Mouse (Mus musculus) midbrain, embryonic 15.5 days (tissue): ENCODE data around the gene Sox13. TPM values are rescaled to one million over a fixed set of nuclear protein-coding genes. Genes with fewer than 3 reads are reported as not detected.

Experiments used
- ATAC-seq: fragments of 200-750 bp; cut with Nextera tagmentation; replicated peaks from 2 replicates; pipeline ENCODE4 v1.8.0; 2017; ENCODE audit warnings: moderate TSS enrichment
- H3K27ac ChIP-seq: fragments of 300-500 bp; sonication (generic); 2 replicates; pipeline ENCODE4 v1.5.1; 2015; ENCODE audit warnings: mild to moderate bottlenecking, inconsistent platforms
- H3K27me3 ChIP-seq: fragments of 300-500 bp; sonication (generic); replicated peaks from 2 replicates; pipeline ENCODE4 v1.6.1; 2015; ENCODE audit warnings: inconsistent platforms
- H3K36me3 ChIP-seq: fragments of 300-500 bp; sonication (generic); replicated peaks from 2 replicates; pipeline ENCODE4 v1.6.1; 2015; ENCODE audit warnings: inconsistent platforms
- H3K4me1 ChIP-seq: fragments of 300-500 bp; sonication (generic); 2 replicates; pipeline ENCODE4 v1.6.1; 2015; ENCODE audit warnings: inconsistent platforms
- H3K4me2 ChIP-seq: fragments of 300-500 bp; sonication (generic); 2 replicates; pipeline ENCODE4 v1.6.1; 2015; ENCODE audit warnings: inconsistent platforms, mild to moderate bottlenecking, moderate library complexity
- H3K4me3 ChIP-seq: fragments of 300-500 bp; sonication (generic); 2 replicates; pipeline ENCODE4 v1.5.1; 2015; ENCODE audit warnings: mild to moderate bottlenecking, inconsistent platforms
- H3K9ac ChIP-seq: fragments of 300-500 bp; sonication (generic); 2 replicates; pipeline ENCODE4 v1.6.1; 2015; ENCODE audit warnings: mild to moderate bottlenecking, inconsistent platforms
- H3K9me3 ChIP-seq: fragments of 300-500 bp; sonication (generic); 2 replicates; pipeline ENCODE4 v1.6.1; 2016; ENCODE audit warnings: inconsistent platforms
- WGBS: fragments of 180-500 bp; shearing (Covaris S2); methylation state at CpG from one replicate; pipeline ENCODE4 v1.1.7; 2015; ENCODE audit warnings: mixed read lengths; 5-methylcytosine and 5-hydroxymethylcytosine counted together
- polyA plus RNA-seq: library from polyadenylated mRNA; unstranded; fragments of >200 nt; fragmentation: Nextera tagmentation; extraction: Ambion mirVana; gene quantifications from 2 replicates; pipeline ENCODE4 v1.2.1, GENCODE M21; 2015

Gene Sox13
- polyA plus RNA-seq, 1 experiment from 2014 or later: 7.4 TPM

DNA sequence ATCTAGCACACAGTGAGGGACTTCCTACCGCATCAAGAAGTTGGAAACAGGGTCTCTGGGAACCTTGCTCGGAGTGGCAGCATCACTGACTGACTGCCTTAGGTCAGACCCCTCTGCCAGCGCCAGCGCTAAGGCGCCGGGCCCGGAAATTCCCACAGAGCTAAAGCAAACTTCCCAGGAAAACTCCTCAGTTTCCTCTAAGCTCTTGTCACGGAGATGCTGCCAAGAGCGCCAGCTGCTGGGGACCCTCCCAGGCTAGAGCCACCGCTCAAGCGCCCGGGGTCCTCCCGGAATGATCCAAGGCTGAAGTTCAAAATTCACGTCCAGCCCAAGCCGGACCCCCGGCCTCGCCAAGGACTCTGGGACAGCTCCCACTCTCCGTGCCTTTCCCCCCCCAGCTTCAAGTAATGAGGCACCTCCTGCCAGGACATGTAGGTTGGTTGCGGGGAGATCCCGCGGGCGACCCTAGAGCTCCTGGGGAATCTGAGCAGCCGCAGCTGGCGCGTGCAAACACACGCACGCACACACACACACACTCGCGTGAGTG lies 1.5 kb downstream of the Sox13 start:
- peak overlapping the region; percentile 99 for H3K4me2 ChIP-seq
- no peaks in the 10 kb centered on the region for H3K27me3 ChIP-seq
- H3K4me1 ChIP-seq: peaks cover 36% of the 10 kb centered on the region
- peak overlapping the region; percentile 84 for H3K27ac ChIP-seq
- H3K9ac ChIP-seq: peak overlapping the region; percentile 75
- peak overlapping the region; percentile 80 for H3K4me3 ChIP-seq
- no peaks in the 10 kb centered on the region for H3K36me3 ChIP-seq
- WGBS: under 1% methylated on average over 29 of the region's 29 CpGs
- ATAC-seq: peak; percentile 22
- H3K9me3 ChIP-seq: no peaks in the 10 kb centered on the region

DNA sequence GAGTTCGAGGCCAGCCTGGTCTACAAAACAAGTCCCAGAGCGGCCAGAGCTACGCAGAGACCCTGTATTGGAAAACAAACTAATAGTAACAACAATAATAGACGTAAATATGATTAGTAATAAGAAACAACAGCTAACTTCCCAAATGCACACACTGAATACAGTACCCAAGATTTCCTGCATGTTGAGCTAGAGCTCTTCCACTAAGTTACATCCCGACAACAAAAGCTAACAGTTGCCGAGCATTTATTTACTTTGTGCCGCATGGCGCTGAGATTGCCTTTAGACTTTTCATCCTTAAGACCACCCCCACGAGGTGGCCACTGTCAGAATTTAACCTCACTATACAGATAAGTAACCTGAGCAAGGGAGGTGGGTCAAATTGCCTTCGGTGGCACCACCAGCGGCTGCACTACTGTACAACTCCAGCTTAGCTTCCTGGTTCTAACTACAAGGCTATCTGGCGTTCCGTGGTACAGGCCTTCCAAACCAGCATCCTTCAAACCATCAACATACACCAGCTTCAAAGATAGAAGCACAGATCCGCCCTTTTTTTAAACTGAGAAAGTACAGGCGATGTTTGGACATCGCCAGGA lies 2.1 kb downstream of the Sox13 start:
- Histone ChIP-seq H3K9ac (no peak overlapping the region), H3K27ac (peak overlapping the region; percentile 84; the same call in 1 of the 2 replicates), H3K4me2 (peak overlapping the region; percentile 99), H3K27me3 (no peaks in the 10 kb centered on the region), H3K9me3 (no peaks in the 10 kb centered on the region), H3K4me1 (peaks cover 41% of the 10 kb centered on the region), H3K36me3 (no peaks in the 10 kb centered on the region), H3K4me3 (peak overlapping the region; percentile 80)
- 26% methylated on average over 16 of the region's 16 CpGs for WGBS
- ATAC-seq: no peak

DNA sequence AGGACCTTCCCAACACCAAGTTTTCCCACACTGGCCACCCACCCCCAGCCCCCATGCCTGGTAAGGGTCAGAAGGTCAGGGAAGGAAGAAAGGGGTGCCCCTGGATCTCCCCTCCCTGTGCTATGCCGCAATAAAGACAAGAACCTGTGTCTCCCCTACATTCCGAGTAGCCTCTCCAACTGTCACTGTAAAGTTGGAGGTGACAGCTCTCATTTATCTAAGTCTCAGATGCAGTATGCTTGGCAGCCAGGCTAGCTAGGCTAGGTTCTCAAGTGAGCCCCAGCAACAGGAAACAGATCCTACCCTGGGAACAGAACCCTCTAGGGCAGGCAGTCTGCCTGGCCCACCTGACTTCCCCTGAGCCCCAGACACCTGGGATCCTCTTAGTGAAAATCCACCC lies 3.1 kb downstream of the Sox13 start:
- H3K4me2 ChIP-seq: peak overlapping the region; percentile 99; the same call in 1 of the 2 replicates
- H3K27me3 ChIP-seq: no peaks in the 10 kb centered on the region
- WGBS: 31% methylated on average over 2 of the region's 2 CpGs
- peaks cover 41% of the 10 kb centered on the region for H3K4me1 ChIP-seq
- no peaks in the 10 kb centered on the region for H3K9me3 ChIP-seq
- H3K36me3 ChIP-seq: no peaks in the 10 kb centered on the region
- H3K4me3 ChIP-seq: no peak overlapping the region
- no peak overlapping the region for H3K9ac ChIP-seq
- ATAC-seq: no peak
- H3K27ac ChIP-seq: no peak overlapping the region

DNA sequence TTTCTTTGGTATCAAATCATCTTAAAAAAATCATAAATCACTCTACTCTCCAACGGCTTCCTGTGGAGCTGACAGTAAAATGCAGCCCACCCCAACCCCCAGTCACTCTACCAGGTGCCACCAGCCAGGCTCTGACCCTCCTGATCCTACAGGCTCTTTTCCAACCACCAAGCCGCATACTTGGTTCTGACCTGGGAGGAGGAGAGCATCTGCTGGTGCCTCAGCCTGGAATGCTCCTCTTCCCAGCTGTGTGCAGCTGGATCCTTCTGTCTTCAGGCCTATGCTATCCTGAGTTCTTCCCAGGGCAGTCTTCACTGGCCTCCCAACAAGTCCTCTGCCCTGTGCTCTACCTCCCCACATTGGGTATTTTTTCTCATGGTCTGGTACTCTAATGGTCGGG lies 3.7 kb downstream of the Sox13 start:
- 77% methylated on average over 3 of the region's 3 CpGs for WGBS
- Histone ChIP-seq H3K27me3 (no peaks in the 10 kb centered on the region), H3K9ac (no peak overlapping the region), H3K27ac (no peak overlapping the region), H3K4me2 (no peak overlapping the region), H3K4me3 (no peak overlapping the region), H3K36me3 (no peaks in the 10 kb centered on the region), H3K9me3 (no peaks in the 10 kb centered on the region), H3K4me1 (peaks cover 42% of the 10 kb centered on the region)
- ATAC-seq: no peak

DNA sequence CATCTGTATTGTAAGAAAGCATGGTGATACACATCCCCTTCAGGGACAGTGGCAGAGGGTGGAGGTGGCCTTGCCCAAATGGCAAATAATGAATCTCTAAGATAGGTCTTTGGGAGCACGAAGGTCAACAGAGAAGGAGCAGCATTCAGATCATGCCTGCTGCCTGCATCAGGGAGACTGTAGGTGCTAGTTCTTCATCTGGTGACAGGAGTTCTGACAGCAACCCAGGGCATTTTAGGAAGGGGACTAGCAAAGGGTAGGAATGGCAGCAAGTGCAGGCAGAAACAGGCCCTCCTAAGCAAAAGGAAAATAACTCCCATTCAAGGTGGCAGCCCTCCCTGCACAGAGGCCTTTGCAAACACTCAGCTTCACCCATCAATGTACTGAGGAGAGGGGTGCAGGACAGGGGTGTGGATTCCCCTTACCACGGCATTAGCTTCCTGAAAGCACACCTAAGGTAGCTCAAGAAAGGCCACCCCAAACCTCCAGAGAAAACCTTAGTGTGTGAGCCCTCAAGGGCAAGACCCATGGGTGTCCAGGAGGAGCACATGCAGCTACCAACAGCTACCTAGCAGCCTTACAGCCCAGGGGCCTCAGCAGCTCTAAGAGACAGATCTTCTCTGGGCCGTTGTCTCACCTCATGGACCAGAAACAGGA lies 4.9 kb downstream of the Sox13 start:
- Histone ChIP-seq H3K27ac (no peak overlapping the region), H3K36me3 (no peaks in the 10 kb centered on the region), H3K27me3 (no peaks in the 10 kb centered on the region), H3K9ac (no peak overlapping the region), H3K4me2 (no peak overlapping the region), H3K4me3 (no peak overlapping the region), H3K4me1 (peaks cover 49% of the 10 kb centered on the region), H3K9me3 (no peaks in the 10 kb centered on the region)
- 69% methylated on average over 3 of the region's 3 CpGs for WGBS
- no peak for ATAC-seq

DNA sequence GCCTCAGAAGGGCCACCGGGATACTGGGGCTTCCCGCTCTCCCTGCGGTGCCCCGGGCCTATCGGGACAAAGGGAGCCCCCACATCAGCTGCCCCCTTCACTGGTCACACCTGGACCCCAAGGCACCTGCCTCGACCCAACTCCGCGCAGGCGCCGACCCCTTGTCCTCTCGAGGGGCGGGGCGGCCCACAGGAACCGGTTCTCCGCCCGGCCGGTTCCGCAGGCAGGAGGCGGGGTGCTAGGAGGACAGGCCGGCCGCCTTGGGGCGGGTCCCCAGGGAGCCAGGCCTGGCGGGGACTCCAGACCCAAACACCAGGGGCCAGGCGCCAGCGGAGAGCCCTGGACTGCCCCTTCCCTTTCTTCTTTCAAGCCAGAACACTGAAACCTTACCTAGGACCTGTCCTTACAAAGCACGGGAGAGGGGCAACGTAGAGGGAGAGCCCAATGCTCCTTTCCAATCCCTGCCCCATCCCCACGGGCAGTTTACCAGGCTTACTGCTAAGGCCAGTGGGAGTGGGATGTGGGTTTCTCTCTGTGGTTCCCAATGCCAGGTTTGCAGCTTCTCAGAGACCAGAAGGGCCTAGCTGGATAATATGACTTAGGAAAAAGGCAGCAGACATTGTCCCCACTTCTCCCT lies 5.9 kb downstream of the Sox13 start:
- Histone ChIP-seq H3K9ac (peak overlapping the region; percentile 33), H3K4me3 (peak overlapping the region; percentile 30), H3K27me3 (no peaks in the 10 kb centered on the region), H3K4me1 (peaks cover 49% of the 10 kb centered on the region), H3K27ac (0 out of 2 replicates have a peak overlapping the region, but pooled peaks have one; percentile 1), H3K4me2 (peak overlapping the region; percentile 57), H3K9me3 (no peaks in the 10 kb centered on the region), H3K36me3 (no peaks in the 10 kb centered on the region)
- ATAC-seq: no peak
- WGBS: 17% methylated on average over 28 of the region's 28 CpGs

DNA sequence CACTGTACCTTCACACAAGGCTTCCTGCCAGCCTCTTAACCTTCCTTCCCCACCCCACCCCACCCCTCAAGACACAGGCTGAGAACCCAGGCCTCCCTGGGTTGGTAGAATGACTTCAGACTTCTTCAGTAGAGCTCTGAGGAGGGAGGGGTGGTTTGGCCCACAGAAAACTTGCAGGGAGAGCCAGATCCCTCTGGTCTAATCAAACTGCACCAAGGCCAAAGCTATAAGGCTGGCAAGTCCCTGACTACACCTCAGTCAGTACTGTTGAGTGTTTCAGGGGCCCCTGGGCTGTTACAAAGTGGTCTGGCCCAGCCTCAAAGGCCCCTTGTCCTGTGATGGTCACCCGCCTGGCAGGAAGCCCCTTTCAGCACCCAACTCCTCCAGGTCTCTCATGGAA lies 6.6 kb downstream of the Sox13 start:
- ATAC-seq: no peak
- no peak overlapping the region; the same call in 1 of the 2 replicates for H3K4me3 ChIP-seq
- no peaks in the 10 kb centered on the region for H3K36me3 ChIP-seq
- peaks cover 45% of the 10 kb centered on the region for H3K4me1 ChIP-seq
- H3K27me3 ChIP-seq: no peaks in the 10 kb centered on the region
- H3K4me2 ChIP-seq: peak overlapping the region; percentile 57; the same call in 1 of the 2 replicates
- no peak overlapping the region for H3K9ac ChIP-seq
- no peaks in the 10 kb centered on the region for H3K9me3 ChIP-seq
- H3K27ac ChIP-seq: no peak overlapping the region
- WGBS: 79% methylated on average over 1 of the region's 1 CpGs

DNA sequence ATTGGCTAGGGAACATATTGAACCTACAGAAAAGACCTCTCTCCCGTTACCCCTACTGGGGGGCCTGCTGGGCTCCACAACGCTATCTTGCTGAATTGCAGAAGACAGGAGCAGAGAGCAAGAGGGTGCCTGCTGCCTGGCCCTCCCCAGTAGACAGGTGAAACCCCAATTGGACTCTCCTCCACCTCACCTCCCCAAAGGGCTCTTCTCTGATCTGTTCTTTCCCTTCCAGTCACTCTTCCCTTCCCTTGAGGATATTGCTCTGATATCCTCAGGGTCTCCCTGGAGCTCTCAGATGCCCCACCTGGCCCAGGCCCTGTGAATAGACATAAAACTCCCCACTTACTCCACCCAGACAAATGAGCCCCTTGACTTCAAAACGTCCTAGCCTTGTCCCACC lies 7.1 kb downstream of the Sox13 start:
- no peak for ATAC-seq
- no peaks in the 10 kb centered on the region for H3K27me3 ChIP-seq
- peaks cover 40% of the 10 kb centered on the region for H3K4me1 ChIP-seq
- no peaks in the 10 kb centered on the region for H3K9me3 ChIP-seq
- no peaks in the 10 kb centered on the region for H3K36me3 ChIP-seq
- no peak overlapping the region for H3K4me3 ChIP-seq
- no peak overlapping the region for H3K9ac ChIP-seq
- H3K4me2 ChIP-seq: no peak overlapping the region
- H3K27ac ChIP-seq: no peak overlapping the region
- WGBS: 82% methylated on average over 3 of the region's 3 CpGs

DNA sequence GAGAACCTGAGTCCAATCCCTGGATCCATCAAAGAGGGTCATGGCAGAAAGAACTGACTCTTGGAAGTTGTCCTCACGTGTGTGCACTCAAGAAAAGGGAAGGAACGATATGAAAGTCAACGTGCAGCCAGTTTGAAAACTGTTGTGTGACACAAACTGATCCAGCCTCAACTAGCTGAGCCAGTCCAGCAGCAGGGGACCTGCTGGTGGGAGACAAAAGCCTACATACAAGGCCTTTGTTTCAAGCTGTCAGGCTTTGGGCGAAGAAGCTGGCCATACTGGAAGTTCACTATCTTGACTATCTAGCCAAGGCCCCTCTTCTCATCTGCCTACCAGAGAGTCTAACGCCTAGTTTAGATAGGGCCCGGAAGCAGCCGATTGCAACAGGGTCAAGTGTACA lies 7.7 kb downstream of the Sox13 start:
- Histone ChIP-seq H3K27ac (no peak overlapping the region), H3K9me3 (no peaks in the 10 kb centered on the region), H3K36me3 (no peaks in the 10 kb centered on the region), H3K4me2 (no peak overlapping the region), H3K27me3 (no peaks in the 10 kb centered on the region), H3K9ac (no peak overlapping the region), H3K4me1 (peaks cover 39% of the 10 kb centered on the region), H3K4me3 (no peak overlapping the region)
- ATAC-seq: no peak
- WGBS: 92% methylated on average over 7 of the region's 7 CpGs

DNA sequence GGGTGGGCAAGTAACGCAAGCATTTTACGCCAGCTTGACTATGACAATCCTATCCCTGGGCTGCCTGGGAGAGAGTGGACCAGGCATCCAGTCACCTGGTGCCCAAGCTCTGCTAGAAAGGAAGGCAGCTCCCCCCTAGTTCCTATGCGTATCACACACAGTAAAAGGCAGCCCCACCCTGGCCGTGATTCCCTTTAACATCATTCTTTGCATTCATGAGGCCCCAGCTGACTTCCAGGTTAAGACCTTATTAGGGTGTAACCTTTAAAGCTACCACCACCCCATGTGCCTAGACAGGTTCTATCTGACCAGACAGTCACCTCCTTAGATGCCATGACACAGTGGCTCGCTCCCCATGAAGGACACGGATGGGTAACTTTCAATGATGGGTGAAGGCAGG lies 8.7 kb downstream of the Sox13 start:
- H3K9ac ChIP-seq: no peak overlapping the region
- H3K4me1 ChIP-seq: peaks cover 29% of the 10 kb centered on the region
- H3K4me3 ChIP-seq: no peak overlapping the region
- H3K27ac ChIP-seq: no peak overlapping the region
- H3K9me3 ChIP-seq: no peaks in the 10 kb centered on the region
- no peaks in the 10 kb centered on the region for H3K27me3 ChIP-seq
- 58% methylated on average over 6 of the region's 6 CpGs for WGBS
- no peaks in the 10 kb centered on the region for H3K36me3 ChIP-seq
- ATAC-seq: no peak
- no peak overlapping the region for H3K4me2 ChIP-seq

DNA sequence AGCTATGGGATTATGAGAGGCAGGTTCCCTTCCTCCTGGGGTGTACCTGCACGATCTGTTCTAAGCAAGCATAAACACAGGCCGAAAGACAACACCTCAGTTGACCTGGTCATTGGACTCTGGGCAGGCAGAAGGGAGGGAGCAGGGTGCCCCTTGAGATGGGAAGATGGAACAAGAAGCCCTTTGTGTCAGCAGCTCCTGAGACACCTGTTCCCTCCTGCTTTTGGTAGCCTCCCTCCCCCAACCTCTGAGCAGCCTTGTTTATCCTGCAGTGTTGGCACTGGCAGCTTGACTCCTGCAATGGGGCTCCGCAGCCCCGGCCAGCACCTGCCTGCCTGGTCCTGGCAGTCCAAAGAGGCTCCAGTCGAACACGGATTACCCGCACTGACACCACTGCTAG lies 9.1 kb downstream of the Sox13 start:
- no peaks in the 10 kb centered on the region for H3K27me3 ChIP-seq

DNA sequence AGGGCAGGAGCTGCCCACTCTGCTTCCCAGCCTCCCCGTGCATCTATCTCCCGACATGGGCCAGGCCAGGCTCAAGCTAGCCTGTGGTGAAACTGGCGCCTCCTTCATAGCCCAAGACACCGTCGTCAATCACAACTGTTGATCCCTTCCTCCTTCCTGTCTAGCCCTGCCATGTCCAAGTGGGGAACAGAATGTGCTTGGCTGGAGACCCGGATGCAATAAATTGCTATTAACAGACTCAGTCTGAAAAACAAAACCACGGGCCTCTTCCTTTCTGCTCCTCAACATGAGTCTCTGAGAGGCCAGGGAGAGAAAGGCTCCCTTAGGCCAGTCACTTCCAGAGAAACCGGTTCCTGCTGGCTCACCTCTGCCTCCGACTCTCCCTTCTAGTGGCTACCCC lies 11.2 kb downstream of the Sox13 start:
- Histone ChIP-seq H3K36me3 (no peaks in the 10 kb centered on the region), H3K27me3 (no peaks in the 10 kb centered on the region), H3K4me1 (peaks cover 26% of the 10 kb centered on the region), H3K9ac (no peak overlapping the region), H3K9me3 (no peaks in the 10 kb centered on the region), H3K4me3 (no peak overlapping the region), H3K4me2 (no peak overlapping the region), H3K27ac (no peak overlapping the region)
- 84% methylated on average over 9 of the region's 9 CpGs for WGBS
- ATAC-seq: no peak

More for the DNA sequence above, 9.1 kb downstream of the Sox13 start:
- Histone ChIP-seq H3K4me3 (no peak overlapping the region), H3K4me1 (peaks cover 28% of the 10 kb centered on the region), H3K36me3 (no peaks in the 10 kb centered on the region), H3K27ac (no peak overlapping the region), H3K9ac (no peak overlapping the region), H3K4me2 (no peak overlapping the region), H3K9me3 (no peaks in the 10 kb centered on the region)
- 49% methylated on average over 7 of the region's 7 CpGs for WGBS
- ATAC-seq: no peak
